Mouse (Mus musculus) liver, embryonic 16.5 days (tissue): Measurements from ENCODE around the gene Extl1. TPM values are rescaled to one million over a fixed set of nuclear protein-coding genes. Genes with fewer than 3 reads are reported as not detected.

Experiments
- ATAC-seq: fragments of 200-750 bp; cut with Nextera tagmentation; 2 replicates; pipeline ENCODE4 v1.8.0; 2017; ENCODE audit warnings: low read depth, mild to moderate bottlenecking, moderate number of reproducible peaks, moderate library complexity
- H3K27ac ChIP-seq: fragments of 300-500 bp; sonication (generic); 2 replicates; pipeline ENCODE4 v1.5.1; 2014; ENCODE audit warnings: mild to moderate bottlenecking, low read length
- H3K27me3 ChIP-seq: fragments of 300-500 bp; sonication (generic); 2 replicates; pipeline ENCODE4 v1.6.1; 2014; ENCODE audit warnings: low read depth, low read length, mixed read lengths; ENCODE audit not compliant: control insufficient read depth, insufficient read depth
- H3K36me3 ChIP-seq: fragments of 300-500 bp; sonication (generic); 2 replicates; pipeline ENCODE4 v1.6.1; 2014; ENCODE audit warnings: mild to moderate bottlenecking; ENCODE audit not compliant: control insufficient read depth, insufficient read depth
- H3K4me1 ChIP-seq: fragments of 300-500 bp; sonication (generic); 2 replicates; pipeline ENCODE4 v1.6.1; 2014; ENCODE audit warnings: low read depth, low read length, mixed read lengths; ENCODE audit not compliant: control insufficient read depth
- H3K4me2 ChIP-seq: fragments of 300-500 bp; sonication (generic); 2 replicates; pipeline ENCODE4 v1.6.1; 2014; ENCODE audit warnings: low read depth, low read length, mixed read lengths
- H3K4me3 ChIP-seq: fragments of 300-500 bp; sonication (generic); 2 replicates; pipeline ENCODE4 v1.5.1; 2014; ENCODE audit warnings: low read depth, mild to moderate bottlenecking, low read length
- H3K9ac ChIP-seq: fragments of 300-500 bp; sonication (generic); 2 replicates; pipeline ENCODE4 v1.6.1; 2014; ENCODE audit warnings: low read depth, low read length
- H3K9me3 ChIP-seq: fragments of 300-500 bp; sonication (generic); replicated peaks from 2 replicates; pipeline ENCODE4 v1.6.1; 2016; ENCODE audit warnings: low read length; ENCODE audit not compliant: control insufficient read depth
- WGBS: fragments of 180-500 bp; shearing (Covaris S2); extraction: QIAGEN DNeasy Blood & Tissue Kit; methylation state at CpG from one replicate; pipeline ENCODE4 v1.1.7; 2014; ENCODE audit not compliant: insufficient replicate concordance; 5-methylcytosine and 5-hydroxymethylcytosine counted together
- polyA plus RNA-seq: library from polyadenylated mRNA; unstranded; fragments of >200 nt; fragmentation: Nextera tagmentation; extraction: Ambion mirVana; gene quantifications from 2 replicates; pipeline ENCODE4 v1.2.1, GENCODE M21; 2015

The Extl1 gene
- polyA plus RNA-seq, 1 experiment from 2014 or later = 0.25 TPM

GRCm38 (mm10) chr4:134409286-134409685 lies 25.6 kb upstream of the Extl1 start:
- Histone ChIP-seq H3K9ac (no peak overlapping the region), H3K36me3 (peaks cover 3% of the 10 kb centered on the region; the same call in 1 of the 2 replicates), H3K4me1 (no peaks in the 10 kb centered on the region), H3K4me3 (no peak overlapping the region), H3K4me2 (no peak overlapping the region), H3K27ac (no peak overlapping the region), H3K27me3 (no peaks in the 10 kb centered on the region), H3K9me3 (no peaks in the 10 kb centered on the region)
- no peak for ATAC-seq
- WGBS = 62% methylated on average over 5 of the region's 5 CpGs

GRCm38 (mm10) chr4:134403721-134404120 lies 20.1 kb upstream of the Extl1 start:
- Histone ChIP-seq H3K4me2 (no peak overlapping the region), H3K36me3 (no peaks in the 10 kb centered on the region), H3K4me3 (no peak overlapping the region), H3K4me1 (peaks cover 24% of the 10 kb centered on the region), H3K27ac (no peak overlapping the region), H3K9me3 (no peaks in the 10 kb centered on the region), H3K9ac (no peak overlapping the region), H3K27me3 (peaks cover 7% of the 10 kb centered on the region; the same call in 1 of the 2 replicates)
- no peak for ATAC-seq
- WGBS = 30% methylated on average over 7 of the region's 7 CpGs

GRCm38 (mm10) chr4:134402571-134403262 lies 19.1 kb upstream of the Extl1 start:
- Histone ChIP-seq H3K27me3 (peaks cover 7% of the 10 kb centered on the region; the same call in 1 of the 2 replicates), H3K27ac (no peak overlapping the region), H3K9ac (no peak overlapping the region), H3K9me3 (no peaks in the 10 kb centered on the region), H3K4me1 (peaks cover 24% of the 10 kb centered on the region), H3K4me2 (peak overlapping the region; percentile 86), H3K36me3 (no peaks in the 10 kb centered on the region), H3K4me3 (no peak overlapping the region)
- 13% methylated on average over 16 of the region's 16 CpGs for WGBS
- ATAC-seq = no peak

- H3K9ac ChIP-seq = no peak overlapping the region; the same call in 1 of the 2 replicates
- no peaks in the 10 kb centered on the region for H3K9me3 ChIP-seq
- no peaks in the 10 kb centered on the region for H3K36me3 ChIP-seq
- peaks cover 7% of the 10 kb centered on the region; the same call in 1 of the 2 replicates for H3K27me3 ChIP-seq
- no peak overlapping the region for H3K27ac ChIP-seq
- H3K4me2 ChIP-seq = peak overlapping the region; percentile 86
- H3K4me1 ChIP-seq = peaks cover 28% of the 10 kb centered on the region
- 13% methylated on average over 16 of the region's 16 CpGs for WGBS
- 0 out of 2 replicates have a peak, but pooled peaks have one; percentile 12 for ATAC-seq
- peak overlapping the region; percentile 53 for H3K4me3 ChIP-seq
Measured at GRCm38 (mm10) chr4:134401856-134402570, 18.4 kb upstream of the Extl1 start.

- Histone ChIP-seq H3K4me1 (peaks cover 28% of the 10 kb centered on the region), H3K4me3 (peak overlapping the region; percentile 53), H3K36me3 (no peaks in the 10 kb centered on the region), H3K4me2 (peak overlapping the region; percentile 86), H3K27me3 (peaks cover 7% of the 10 kb centered on the region; the same call in 1 of the 2 replicates), H3K27ac (peak overlapping the region; percentile 26), H3K9ac (peak overlapping the region; percentile 28), H3K9me3 (no peaks in the 10 kb centered on the region)
- WGBS = 3% methylated on average over 19 of the region's 19 CpGs
- peak; percentile 71 for ATAC-seq
Measured at GRCm38 (mm10) chr4:134401181-134401661, 17.6 kb upstream of the Extl1 start.

GRCm38 (mm10) chr4:134400206-134400605 lies 16.6 kb upstream of the Extl1 start:
- H3K9me3 ChIP-seq = no peaks in the 10 kb centered on the region
- H3K27ac ChIP-seq = no peak overlapping the region
- H3K4me2 ChIP-seq = no peak overlapping the region
- no peak overlapping the region for H3K9ac ChIP-seq
- no peak overlapping the region for H3K4me3 ChIP-seq
- H3K4me1 ChIP-seq = peaks cover 31% of the 10 kb centered on the region
- peaks cover 7% of the 10 kb centered on the region; the same call in 1 of the 2 replicates for H3K27me3 ChIP-seq
- no peak for ATAC-seq
- H3K36me3 ChIP-seq = no peaks in the 10 kb centered on the region
- WGBS = 35% methylated on average over 5 of the region's 5 CpGs

- Histone ChIP-seq H3K4me1 (peaks cover 31% of the 10 kb centered on the region), H3K9ac (no peak overlapping the region), H3K9me3 (no peaks in the 10 kb centered on the region), H3K4me2 (peak overlapping the region; percentile 62; the same call in 1 of the 2 replicates), H3K36me3 (no peaks in the 10 kb centered on the region), H3K27me3 (peaks cover 4% of the 10 kb centered on the region; the same call in 1 of the 2 replicates), H3K27ac (peak overlapping the region; percentile 54; the same call in 1 of the 2 replicates), H3K4me3 (peak overlapping the region; percentile 37; the same call in 1 of the 2 replicates)
- WGBS = 80% methylated on average over 9 of the region's 9 CpGs
- no peak for ATAC-seq
Measured at GRCm38 (mm10) chr4:134397732-134398131, 14.1 kb upstream of the Extl1 start.

GRCm38 (mm10) chr4:134397121-134397520 lies 13.5 kb upstream of the Extl1 start:
- no peaks in the 10 kb centered on the region for H3K36me3 ChIP-seq
- 0 out of 2 replicates have a peak overlapping the region, but pooled peaks have one; percentile 17 for H3K9ac ChIP-seq
- peak overlapping the region; percentile 62 for H3K4me2 ChIP-seq
- peak overlapping the region; percentile 37 for H3K4me3 ChIP-seq
- H3K27me3 ChIP-seq = no peaks in the 10 kb centered on the region
- ATAC-seq = peak; percentile 20; the same call in 1 of the 2 replicates
- H3K4me1 ChIP-seq = peaks cover 26% of the 10 kb centered on the region
- H3K27ac ChIP-seq = peak overlapping the region; percentile 54
- no peaks in the 10 kb centered on the region for H3K9me3 ChIP-seq
- 26% methylated on average over 7 of the region's 7 CpGs for WGBS
